Mouse (Mus musculus): ENCODE measurements around the gene Gpr142.

Gene Gpr142

DNA sequence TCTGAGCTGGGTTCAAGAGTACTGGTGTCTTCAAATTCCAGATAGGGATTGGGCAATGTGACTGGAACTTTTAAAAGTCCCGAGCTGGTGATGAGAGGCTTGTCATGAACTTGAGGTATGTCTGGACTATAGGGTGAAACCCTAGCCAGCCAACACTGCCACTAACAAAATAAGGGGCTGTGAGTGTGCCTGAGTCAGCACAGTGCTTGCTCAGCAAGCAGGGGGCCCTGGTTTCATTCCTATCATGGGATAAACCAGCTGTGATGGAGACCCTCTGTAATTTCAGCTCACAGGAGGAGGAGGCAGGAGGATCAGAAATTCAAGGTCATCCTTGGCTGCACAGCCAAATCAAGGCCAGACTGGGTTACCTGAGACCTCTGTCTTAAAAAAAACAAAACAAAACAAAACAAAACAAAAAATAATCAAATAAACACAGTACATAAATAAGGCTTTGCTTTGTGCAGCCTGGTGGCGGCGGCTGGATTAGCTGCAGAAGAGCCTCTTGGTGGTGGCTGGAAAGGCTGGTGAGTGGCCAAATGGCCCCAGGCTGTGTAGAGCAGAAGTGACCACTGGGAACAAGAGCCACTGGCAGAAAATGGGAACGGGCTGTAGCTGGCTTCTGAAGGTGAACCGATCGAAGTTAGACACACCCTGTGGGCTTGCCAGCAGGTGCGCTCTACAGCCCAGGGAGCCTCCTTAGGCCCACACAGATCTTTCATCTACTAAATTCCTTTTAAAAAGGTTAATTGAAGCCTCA, 45.9 kb downstream of the Gpr142 start:
- DNase-seq (ENCODE audit: low spot score): no peak

DNA sequence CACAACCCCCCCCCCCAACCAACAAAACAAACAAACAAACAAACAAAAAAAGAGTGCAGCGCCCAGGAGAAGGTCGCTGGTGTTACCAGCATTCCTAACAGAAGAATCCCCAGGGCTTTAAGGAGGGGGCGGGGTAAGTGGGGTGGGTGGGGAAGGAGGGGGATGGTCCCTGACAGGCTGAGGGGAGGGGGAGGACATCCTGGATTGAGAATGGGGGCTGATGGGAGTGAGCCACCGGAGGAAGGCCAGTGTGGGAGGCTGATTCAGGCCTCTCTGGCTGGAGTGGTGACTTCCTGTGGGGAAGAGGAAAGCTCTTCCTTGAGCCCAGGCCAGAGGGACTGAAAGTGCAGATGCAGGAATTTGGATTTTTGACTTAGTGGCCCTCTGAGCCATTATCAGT, 47.6 kb downstream of the Gpr142 start:
- no peak for DNase-seq (ENCODE audit: low spot score)

DNA sequence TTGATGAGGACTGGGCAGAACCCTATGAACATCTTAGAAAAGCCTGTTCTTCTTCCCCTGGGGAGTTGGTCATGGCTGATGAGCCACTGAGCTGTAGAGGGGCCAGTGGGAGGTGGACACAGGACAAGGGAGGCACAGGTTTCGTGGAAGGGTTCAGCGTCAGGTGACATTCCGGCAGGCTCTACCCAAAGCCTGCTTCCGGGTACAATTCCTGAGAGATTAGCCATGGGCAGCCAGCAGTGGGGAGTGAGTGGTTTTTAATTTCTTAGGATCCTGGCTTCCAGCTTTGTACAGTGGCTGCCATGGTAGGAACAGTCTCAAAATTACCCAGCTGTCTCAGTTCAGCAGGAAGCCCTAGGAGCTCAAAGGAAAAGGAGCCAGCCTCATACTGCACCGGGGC, 48.3 kb downstream of the Gpr142 start:
- DNase-seq (ENCODE audit: low spot score): no peak

DNA sequence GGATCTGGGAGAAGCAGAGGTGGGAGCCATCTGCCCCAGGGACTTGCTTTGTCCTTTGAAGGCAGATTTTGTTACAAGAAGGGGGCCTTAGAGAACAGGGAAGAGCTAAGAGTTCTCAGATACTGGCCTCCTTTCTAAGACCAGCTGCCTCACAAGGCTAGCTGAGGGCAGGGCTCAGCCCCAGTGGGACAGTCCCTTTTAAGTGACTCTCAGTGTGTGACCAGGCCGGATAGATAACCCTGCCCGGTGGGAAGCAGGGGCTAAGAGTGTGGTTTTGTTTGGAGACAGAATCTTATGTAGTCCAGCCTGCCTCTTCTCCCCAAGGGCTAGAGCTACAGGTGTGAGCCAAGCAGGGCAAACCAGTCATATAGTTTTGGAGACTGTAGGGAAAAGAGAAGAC, 50.8 kb downstream of the Gpr142 start:
- DNase-seq (ENCODE audit: low spot score): no peak

DNA sequence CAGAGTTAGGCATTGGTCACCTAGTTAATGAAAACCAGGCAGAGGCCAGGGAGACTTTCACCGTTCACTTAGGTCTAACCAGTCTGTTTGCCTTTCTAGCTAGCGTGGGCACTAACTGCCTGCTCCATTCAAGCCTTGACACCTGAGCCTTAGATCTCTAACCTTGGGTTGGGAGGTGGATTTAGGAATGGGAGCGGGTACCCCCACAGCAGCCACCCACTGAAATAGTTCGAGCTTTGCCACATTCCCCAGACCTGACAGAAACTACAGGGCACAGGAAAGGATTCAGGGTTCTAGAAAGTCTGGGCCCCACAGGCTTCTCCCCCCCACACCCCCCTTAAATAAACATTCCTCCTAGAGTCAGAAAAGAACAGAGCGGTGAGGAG, 51.3 kb downstream of the Gpr142 start:
- no peak for DNase-seq (ENCODE audit: low spot score)

DNA sequence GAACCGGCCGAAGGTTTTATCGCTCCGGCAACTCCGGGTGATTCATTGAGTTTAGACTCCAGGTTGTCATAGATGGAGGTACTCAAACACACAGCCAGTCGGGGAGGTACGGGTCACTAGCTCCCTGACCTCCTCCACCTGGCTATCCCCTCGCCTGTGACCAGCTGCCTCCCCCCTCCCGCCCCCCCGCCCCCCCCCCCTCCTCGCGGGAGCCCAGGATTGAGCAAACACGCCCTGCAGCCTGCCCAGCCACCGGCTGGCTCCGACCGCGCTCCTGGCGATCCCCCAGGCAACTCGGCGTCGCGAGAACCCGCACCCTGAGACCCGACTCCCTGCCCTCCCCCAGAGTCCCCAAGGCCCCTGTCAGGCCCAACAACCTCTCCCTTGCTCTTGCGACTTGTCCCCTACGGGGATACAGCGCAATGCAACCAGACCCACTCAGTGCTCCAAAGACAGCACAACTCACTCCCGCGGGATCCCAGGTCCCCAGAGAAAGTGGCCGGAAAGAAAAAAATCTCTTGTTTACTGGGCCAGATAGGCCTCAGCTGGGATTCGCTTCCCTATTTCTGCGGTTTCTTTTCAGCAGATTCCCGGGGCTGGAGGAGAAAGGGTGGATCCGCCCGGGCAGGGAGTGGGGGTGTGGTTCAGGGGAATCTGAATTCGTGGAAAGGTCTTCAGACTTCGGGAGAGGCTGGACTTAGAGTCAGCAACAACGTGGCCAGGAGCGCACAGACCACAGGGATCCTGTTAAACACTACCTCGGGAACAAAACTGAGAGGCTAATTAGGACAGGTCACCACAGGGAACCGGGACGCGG, 51.9 kb downstream of the Gpr142 start, which contains the start of gene Gprc5c:
Gene Gprc5c, plus strand, starts transcription at position 701 of the 817 bp plus-strand sequence.
- DNase-seq (ENCODE audit: low spot score): peak; percentile 59

DNA sequence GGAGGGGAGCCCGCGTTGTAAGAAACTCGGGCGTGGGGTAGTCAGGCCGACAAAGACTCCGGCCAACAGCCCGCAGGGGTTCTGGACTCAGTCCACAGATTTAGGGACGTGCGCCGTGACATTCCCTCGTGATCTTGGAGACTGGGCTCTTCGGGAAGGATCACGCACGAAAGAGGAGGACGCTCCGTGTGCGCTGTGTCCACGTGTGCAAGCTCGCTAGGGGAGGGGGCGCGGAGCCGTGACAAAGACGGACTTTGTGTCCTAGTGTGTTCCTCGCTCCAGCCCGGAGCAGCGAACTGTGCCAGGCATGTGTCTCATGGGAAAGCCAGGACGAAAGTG, 52.5 kb downstream of the Gpr142 start:
- DNase-seq (ENCODE audit: low spot score): no peak

DNA sequence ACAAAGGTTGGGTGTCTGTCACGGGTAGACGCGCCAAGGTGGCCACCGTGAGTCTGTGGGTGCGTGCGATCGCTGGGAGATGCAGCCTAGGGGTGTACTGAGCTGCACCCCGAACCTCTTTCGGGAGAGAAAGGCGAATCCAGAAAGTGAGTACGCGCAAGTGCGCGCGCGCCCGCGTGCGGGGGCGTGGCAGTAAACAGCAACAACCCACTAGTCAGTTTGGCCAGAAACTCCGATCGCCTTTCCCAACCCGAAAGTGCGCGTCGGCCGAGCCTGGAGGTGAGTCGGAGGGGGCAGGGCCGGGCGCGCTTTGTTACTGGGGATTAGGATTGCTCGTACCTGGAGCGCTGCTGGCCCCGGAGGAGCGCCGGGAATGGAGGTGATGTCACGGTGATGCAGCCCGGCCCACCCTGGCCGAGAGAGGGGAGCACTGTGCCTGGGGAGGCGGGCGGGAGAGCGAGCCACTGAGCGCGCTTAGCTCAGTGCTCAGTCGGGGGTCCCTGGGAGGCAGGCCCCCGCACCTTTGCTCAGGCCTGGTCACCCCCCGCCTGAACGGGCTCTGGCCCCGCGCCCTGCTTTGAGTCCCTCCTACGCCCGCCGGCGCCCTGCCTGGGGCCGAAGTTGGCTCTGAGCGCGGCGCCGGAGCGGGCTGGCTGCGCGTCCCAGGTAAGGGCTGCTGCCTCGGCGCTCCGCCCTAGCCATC, 53.0 kb downstream of the Gpr142 start:
- DNase-seq (ENCODE audit: low spot score): peak; percentile 68

DNA sequence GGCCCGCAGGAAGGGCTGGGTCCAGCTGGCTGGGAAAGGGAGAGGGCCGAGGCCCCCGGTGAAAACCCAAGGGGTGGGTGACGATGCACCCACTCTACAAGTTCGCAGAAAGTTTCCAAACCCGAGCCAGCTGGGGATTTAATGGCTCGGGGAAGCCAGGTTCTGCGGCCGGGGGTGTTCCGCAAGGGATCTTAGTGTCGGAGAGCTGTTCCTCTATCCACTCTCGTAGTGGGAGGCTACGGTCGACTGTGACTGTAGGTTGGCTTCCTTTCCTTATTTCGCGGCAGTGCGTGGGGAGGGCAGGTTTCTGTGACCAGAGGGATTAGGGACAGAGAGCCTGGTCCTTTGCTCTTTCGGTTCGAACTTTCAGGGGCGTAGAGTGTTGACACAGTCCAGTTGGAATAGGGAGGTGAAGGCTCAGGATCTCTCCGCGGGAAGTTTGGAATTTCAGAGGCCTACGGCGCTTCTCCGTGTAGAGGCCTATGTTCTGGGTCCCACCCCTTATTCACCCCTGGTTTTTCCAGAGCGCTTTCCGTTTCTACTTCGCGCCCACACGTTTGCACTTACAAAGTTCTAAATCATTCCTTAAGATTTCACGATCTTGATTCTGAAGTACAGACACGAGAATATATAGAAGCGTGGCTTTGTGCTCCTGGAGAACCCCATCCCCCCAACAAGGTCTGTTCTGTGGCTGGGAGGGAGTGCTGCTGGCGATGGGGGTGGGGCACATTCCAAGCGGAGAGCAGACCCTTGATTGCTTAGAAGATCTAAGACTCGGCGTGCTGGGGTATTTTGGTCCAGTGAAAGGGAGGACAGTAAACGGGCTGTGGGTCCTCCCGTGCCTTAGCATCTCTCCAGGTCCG, 53.8 kb downstream of the Gpr142 start:
- no peak for DNase-seq (ENCODE audit: low spot score)

DNA sequence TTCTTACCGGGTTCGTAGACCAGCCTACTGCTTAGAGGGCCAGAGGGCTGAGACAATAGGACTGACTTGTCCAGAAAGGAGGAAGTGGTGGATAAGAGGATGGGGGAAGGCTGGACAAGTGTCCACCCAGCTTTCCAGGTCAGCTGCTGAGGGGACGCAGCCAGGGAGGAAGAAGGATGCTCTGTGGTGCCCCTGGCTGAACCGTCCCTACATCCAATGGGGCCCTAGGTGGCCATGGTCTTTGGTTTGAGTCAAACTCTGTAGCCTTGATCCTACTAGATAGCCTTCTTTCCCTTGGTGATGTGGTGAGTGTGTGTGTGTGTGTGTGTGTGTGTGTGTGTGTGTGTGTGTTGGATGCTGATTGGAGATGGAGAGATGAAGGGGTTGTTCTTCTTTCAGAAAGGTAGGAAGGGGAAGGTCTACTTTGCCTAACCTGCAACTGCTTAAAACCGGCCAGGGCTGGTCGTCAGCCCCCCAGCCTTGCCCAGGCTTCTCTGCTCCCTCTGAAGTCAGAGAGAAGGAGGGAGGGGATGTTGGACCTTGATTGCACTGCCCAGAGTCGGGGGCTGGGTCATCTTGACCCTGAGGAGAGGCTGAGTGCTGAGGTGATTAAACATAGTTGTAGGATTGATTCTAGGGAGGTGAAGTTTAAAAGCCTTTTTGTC, 54.6 kb downstream of the Gpr142 start:
- no peak for DNase-seq (ENCODE audit: low spot score)

DNA sequence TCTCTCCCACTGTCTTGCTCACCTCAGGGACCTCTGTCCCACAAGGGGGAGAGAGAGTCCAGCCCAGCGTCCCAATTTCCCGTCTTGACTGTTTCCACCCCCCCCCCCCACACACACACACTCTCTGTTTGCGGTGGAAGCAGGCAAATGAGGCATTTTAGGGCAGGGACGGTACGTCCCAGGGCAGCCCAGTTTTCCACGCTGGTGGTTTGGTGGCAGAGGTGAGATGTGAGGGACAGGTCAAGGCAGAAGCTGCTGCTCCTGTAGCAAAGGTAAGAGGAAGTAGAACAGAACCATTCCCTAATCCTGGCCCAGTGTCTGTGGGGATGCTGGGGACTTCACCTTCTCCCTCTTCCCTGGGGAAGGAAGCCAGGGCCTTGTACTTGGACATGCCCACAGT, 55.9 kb downstream of the Gpr142 start:
- DNase-seq (ENCODE audit: low spot score): no peak

DNA sequence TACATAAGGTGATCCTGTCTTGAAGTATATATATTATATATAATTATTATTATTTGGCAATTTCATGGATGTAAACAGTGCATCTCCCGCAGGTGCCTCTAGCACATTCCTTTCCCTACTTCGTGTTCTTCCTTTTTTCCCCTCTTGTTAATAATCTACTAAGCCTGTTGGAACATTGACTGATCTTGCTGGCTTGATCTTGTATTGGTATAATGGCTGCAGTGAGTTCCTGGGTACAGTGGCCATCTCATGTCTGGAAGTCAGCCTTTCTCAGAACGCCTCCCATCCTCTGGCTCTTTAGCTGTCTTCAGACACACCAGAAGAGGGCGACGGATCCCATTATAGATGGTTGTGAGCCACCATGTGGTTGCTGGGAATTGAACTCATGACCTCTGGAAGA, 57.4 kb downstream of the Gpr142 start:
- no peak for DNase-seq (ENCODE audit: low spot score)

Data from ovary, postnatal 36 days (tissue).